Mouse (Mus musculus) cerebellum, postnatal 10 days (tissue): ENCODE results near the gene Nudt22.
A peak's percentile ranks its signal among the peaks of the same experiment; 100 is the strongest.

Experiments used
- DNase-seq, 2 experiments: peaks; one replicate each; pipeline ENCODE4 v3.0.0; 2021; ENCODE audit warnings: mixed read lengths in 2 of 2

Gene Nudt22

DNA sequence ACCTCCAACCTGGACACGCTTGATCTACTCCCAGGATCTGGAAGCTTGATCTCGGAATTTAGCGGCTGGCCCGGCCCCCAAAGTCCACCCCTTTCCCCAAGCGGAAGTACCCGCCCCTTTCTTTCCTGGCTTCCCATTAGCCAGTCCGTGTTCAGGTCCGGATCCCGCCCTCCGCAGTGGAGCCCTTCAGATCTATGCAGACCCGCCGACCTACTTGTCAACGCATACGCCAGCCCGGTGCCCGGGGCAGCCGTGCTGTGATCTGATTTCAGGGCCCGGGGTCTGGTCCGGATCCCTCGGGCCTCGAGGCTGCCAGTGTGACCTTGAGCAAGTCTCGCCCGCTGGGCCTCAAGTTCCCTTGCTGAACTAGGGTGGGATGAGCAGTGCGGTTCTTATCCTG is at the start of gene Nudt22, which contains the start of gene Trpt1:
Gene Nudt22, minus strand, starts transcription at position 112 of the 400 bp plus-strand sequence.
Gene Trpt1, plus strand, starts transcription at position 126 of the 400 bp plus-strand sequence.
- DNase-seq: peak; percentile 92 to 93

DNA sequence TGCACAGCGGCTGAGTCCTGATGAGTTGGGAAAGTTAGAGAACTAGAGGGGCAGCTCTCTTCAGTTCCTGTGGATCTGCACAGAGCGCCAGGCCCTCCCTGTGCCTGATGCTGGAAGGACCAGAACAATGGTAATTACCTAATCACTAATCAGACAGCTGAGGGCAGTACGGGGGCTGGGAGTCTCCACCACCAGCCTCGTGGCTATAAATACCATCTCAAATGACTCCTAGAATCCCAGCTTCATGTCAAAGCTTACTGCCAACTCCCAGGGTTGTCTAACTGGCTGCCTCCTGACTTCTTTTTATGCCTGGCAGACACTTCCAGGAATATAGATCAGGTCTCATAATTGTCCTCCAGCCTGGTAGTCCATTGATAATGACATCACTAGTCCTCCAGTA is 48.8 kb upstream of the Nudt22 start:
- no peak for DNase-seq

DNA sequence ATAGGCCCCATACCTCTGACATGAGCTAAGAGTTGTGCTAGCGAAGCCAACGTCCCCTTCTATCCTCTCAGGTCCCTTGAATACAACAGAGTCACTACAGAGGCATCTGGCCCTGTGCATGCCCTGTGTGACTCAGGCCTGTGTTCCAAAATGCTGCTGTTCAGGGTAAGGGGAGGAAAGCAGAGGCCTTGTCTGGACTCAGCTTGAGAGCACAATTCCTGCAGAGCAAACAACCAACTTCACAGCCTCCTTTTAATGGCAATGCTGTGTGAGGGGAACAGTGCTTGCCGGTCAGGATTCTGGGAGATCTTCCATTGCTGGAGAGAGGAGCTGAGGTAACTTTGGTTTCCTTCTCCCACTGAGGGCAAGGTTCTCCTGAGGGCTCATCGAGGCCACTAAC is 48.4 kb upstream of the Nudt22 start:
- no peak for DNase-seq

DNA sequence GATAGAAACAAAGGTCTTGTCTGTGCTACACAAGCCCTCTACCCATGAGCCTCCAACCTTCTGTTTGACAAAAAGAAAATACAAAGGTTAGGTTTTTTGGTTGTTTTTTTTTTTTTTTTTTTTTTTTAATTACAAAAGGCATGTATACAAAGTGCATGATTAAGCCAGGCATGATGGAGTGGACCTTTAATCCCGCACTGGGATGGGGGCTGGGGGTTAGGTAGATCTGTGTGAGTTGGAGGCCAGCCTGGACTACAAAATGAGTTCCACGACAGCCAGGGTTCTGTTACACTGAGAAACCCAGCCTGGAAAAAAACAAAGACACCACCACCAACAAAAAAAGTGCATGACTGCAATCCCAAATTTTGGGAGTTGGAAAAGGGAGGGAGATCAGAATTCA is 45.3 kb upstream of the Nudt22 start:
- peak in 1 of 2 experiments; percentile 41 for DNase-seq

DNA sequence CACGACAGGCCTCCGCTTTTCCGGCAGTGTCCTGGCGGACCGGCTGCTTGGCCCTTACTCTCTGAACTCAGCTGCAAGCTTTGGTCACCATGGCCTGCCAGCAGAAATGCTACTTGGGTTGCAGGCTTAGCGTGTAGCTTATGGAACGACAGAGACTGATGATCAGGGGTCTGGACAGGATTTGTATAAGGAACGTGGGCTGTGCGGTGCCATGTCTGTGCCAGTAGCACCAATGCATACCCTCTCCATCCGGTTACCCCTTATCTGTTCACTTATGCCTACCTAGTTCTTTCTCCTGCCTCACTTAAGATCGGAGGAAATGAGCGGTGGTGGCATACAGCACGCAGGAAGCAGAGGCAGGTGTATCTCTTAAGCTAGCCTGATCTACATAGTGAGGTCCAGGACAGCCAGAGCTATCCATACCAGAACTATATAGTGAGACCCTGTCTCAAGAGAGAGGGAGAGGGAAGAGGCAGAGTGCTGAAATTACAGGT is 44.8 kb upstream of the Nudt22 start:
- no peak for DNase-seq

DNA sequence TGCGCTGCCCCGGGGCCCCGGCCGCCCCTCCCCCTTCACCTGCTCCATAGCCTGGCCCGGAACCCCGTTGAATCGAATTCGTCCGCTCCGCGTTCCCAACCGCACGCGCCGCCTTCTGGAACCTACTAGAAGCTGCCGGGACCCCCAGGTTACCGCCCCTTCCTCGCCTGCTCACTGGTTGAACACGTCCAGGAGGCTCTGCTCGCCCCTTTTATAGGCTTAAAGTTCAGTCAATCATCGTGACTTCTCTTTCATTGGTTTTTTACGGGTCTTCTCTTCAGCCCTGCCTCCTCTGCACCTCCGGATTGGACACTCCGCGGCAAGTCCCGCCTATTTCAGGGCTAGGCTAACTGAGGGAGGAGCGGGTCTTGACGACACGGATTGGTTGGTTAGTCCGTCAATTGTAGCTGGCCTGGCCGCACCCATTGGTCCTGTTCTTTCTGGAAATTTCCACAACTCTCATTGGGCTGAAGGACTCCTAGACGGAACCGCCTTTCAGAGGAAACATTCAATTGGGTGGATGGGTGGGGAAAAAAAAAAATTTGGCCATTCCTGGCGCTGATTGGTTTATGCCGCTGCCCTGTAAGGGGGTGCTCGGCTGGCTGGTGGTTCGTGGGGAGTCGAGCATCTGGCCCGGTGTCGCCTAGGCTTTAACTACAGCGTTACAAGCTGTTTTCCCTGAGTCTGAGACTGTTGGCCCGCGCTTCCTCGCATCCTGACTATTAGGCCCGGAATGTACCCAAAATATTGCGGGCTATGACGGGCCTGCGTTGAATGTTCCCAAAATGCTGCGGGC is 44.1 kb upstream of the Nudt22 start, which contains the start of gene Stip1:
Gene Stip1, minus strand, starts transcription at position 127 of the 796 bp plus-strand sequence.
- peak; percentile 99 for DNase-seq

DNA sequence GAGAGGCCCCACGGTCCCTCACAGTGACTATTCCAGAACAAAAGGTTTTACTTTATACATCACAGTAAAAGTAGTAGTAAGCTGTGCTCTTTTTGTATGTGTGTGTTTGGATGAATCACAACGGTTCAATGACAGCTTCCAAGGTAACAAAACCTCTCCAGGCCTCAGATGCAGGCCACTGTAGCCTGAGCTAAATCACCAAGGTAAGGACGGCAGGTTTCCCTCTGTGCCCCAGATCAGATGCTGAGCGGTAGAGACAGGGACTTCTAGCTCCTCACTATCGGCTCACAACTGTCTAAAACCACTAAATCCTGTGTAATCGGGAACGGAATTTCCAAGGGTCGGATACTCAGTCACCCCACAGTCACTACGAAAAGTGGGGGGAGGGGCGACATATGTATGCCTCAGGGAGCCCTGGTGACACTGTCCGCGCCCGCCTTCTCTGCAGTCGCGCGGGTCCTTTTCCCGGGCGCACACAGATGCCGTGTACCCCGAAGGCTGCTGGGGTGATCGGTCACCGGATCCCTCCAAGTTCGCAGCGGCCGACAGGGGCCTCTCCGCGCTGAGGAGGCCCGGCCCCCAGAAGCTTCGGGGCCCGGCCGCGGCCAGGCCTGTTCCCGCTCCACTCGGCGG is 43.3 kb upstream of the Nudt22 start:
- peak; percentile 82 to 86 for DNase-seq

DNA sequence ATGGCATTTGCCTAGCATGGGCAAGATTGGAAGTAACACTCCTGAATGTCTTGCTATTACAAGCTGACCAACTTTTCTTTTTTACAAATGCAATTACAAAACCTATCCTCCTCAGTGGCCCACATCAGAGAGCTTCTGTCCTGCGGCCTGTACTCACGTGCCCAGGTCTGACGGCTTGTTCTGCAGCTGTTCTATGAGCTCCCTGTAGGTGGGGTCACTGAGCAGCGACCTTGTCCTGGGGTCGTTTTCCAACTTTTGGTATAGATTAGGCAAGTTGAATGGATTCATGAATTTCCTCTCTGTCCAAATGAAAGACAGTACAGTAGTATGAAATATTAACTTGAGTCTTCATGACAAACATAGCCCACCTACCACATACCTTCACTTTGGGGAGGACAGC is 38.1 kb upstream of the Nudt22 start:
- no peak for DNase-seq

DNA sequence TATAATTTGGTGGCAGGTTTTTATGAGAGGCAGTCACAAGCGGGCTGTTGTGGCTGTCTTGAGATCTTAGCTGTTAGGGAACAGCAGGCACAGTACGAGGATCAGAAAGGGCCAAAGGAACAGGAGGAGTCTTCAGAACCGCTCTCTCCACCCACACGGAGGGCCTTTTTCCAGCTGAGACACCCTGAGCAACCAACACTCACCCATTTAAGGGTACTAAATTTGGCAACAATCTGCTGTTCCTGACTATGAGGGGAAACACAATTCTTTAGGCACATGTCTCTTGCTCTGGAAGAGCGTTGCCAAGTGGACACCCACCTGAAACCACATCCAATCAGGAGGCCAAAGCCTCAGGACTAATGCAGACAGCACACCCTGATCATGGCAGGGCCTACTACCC is 33.6 kb upstream of the Nudt22 start:
- no peak for DNase-seq

DNA sequence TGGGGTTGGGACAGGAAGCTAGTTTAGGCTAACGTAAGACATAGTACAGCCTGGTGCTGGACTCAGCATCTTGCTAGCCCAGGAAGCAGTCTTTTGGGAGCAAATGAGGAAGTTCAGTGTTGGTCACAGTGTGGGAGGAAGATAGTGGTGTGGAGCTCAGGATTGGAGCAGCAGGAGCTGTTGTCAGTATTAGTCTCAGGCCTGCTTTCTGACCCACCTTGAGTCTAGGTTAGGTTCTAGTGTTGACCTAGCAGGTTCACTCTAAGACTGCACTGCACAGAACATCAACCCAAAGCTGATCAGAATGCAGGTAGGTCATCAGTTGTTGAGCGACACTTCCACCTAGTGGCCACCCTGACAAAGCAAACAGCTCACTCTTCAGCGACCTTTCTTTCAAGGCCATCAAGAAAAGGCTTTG is 24.3 kb upstream of the Nudt22 start:
- peak; percentile 80 to 83 for DNase-seq

DNA sequence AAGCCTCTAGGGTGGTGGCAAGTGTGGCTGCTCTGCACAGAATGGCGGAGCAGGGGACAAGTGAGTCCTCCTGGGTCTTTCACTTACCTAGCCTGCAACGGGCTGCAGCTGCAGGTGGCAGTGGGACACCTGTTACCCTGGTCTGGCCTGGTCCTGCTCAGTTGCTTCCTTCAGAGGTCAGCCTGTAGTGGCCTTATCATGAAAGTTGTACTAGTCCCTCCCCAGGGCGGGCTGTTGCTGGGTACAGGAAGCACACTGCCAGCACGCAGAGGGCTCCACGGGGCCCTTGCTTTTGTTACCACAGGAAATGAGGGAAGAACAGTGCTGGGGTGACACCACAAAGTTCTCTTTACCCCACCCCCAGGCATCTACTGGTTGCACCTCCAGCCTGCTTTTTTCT is 23.3 kb upstream of the Nudt22 start, which contains the start of gene Fermt3:
Gene Fermt3, minus strand, starts transcription at position 279 of the 400 bp plus-strand sequence.
- DNase-seq: no peak

DNA sequence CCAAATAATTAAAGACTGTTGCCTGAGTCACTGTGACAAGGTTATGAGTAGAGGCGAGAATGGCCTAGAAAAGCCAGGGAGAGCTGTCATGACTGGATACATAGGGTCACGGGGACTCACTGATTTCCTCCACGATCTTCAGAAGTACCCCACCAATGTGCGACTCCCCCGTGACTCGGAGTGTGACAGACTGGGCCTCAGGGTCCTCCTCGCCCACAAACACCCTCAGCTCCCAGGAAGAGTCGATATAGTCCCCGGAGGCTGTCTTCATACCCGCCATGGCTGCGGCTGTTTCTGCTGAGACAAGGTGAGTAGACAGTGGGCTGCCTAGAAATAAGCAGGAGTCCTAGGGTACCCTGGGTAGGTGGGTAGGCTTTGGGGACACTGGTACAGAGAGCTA is 22.6 kb upstream of the Nudt22 start:
- no peak for DNase-seq

DNA sequence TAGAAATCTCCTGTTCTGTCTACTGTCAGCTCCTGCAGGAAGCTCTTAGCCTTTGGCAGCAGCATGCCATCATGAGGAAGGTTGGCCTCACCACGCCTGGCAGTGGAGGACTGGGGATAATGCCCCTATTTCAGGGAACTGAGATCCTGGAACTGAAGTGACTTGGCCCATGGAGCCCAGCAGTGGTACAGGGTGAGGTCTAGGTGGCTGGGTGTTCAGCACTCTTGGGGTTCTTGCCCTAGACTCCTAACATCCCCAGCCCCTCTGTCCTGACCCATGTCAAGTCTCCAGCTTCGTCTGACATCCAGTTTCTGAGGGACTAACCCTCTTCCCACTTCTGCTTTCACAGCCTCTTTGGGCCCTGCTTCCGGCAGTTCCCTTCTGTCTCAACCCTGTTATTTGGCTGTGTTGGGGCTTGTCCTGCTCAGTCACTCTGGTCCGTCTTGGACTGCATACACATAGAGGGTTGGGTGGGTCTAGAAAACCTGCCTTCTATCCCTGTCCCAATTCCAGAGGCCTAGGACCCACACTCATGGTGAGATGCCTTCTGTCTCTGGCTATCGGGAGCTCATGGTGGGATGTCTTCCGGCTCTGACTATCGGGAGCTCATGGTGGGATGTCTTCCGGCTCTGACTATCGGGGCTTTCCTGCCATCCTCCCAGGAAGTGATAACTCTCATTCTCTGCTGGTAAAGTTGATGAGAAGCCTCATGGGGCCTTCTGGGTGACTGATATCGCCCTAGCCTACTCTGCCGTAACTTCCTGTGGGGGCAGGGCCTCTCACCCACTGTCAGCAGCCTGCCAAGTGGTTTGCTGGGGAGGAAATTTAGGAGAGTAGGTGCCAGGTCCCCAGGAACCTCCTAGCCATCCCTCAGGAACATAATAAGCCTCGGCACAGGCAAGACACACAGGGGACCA is 21.9 kb upstream of the Nudt22 start:
- no peak for DNase-seq

DNA sequence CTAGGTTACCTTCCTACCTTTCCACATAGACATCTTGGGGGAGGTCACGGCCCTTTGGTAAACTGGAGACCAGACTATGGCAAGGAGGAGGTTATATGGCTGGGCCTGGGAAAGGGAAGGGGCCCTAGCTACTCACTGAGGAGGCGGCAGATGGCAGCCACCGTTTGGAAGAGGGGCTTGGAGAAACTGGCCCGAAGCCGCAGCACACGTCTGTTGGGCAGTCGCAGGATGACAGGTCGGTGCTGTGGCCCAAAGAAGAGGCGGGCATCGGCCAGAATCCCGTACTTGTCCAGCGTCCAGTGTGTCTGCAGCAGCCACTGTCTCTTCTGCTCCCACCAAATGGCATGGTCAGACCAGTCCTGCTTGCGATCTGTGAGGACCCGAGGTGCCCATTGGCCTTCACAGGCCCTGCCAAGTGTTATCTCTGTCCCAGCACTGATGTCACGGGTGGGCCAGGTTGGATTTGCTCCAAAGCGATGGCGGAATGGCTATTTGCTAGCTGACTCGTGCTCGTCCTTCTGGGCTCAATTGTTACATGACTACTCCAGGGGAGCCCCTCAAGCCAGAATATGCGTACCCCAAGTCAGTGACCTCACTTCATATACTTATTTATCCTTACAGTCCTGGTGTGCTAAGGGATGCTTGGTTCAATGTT is 18.7 kb upstream of the Nudt22 start:
- DNase-seq: peak; percentile 83

DNA sequence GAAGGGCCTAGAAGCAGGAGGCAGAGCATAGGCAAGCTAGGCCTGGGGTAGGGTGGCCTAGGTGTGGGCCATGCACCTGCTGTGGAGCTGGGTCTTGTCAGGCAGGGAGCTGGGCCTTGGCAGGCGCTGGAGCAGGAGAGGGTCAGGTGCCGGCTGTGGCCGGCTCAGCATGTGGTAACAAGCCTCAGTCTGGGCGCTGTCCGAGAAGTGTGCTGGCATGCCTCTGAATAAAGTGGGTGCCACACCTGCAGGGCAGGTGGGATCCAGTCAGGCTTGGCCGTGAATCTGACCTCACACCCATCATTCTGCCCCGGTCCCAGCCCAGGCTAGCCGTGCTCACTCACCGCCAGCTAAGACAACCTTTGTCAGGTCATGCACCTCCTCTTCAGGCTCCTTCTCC is 18.1 kb upstream of the Nudt22 start:
- no peak for DNase-seq

DNA sequence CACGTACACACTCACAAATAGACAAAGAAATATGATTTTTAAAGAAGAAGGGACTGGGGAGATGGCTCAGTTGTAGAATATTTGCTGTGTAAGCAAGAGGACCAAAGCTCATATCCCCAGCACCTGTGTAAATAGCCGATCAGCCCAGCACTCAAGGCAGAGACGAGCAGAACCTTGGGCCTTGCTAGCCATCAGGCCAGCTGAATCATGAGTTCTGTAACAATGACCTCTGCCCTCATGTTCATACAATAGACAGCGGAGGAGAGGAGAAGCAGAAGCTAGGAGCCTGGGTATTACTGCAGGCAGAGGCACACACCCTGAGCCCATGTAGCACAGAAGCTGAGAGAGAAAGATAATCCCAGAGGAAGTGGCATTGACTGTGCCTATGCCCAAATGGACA is 16.5 kb upstream of the Nudt22 start:
- no peak for DNase-seq

DNA sequence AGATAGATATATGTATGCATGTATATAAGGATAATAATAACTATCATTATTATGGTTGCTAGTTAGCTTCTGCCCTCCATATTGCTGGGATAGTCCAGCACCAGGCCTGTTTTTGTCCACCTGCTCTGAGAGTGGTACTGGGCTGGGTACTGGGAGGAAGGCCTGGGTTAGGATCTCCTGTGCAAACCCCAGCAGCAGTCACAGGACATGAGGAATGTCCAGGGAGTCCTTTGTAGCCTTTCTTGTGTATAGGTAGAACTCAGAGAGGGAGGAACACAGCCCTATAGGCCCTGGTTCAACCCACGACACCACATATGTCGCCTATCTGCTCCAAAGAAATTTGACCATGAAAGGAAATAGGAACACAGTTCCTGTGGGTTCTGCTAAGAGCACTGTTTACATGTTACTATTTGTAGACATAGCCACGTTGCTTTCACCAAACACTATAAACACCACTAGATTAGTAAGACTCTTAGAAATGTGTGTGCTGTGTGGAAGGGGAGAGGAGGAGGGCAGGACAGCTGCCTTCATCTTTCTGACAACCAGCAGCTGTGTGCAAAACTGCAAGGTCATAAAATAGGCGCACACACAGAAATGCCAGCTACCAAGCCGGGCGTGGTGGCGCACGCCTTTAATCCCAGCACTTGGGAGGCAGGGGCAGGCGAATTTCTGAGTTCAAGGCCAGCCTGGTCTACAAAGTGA is 11.1 kb upstream of the Nudt22 start:
- no peak for DNase-seq

DNA sequence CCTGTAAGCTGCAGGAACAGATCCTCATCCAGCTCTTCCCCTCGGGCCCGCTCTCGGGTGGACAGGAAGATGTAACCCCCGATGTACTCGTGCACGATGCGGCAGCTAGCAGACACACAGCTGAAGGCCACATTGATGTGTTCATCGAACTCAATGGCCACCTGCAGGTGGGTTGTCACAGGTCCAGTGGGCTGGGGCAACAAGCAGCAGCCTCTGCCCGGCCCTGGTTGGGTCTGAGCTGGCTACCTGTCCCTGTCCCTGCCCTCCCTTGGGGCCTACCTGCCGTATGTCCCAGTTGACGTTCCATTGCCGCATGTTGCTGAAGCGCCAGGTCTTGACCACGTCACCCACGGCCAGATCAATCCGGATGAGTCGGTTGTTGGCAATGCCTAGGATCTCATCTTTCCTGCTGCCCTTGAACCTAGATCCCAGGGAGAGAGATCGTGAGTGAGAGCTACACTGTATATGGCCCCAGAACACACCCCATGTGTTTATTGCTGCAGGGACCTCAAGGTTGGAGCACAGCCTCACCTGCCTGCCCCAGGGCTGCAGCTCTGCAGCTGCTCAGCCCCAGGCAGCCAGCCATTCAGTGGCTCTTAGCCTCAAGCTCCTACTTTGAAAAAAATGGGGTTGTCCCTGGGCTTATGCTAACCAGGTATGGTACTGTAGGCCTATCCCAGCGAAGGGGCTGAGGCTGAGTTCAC is 3.6 kb upstream of the Nudt22 start:
- no peak for DNase-seq

DNA sequence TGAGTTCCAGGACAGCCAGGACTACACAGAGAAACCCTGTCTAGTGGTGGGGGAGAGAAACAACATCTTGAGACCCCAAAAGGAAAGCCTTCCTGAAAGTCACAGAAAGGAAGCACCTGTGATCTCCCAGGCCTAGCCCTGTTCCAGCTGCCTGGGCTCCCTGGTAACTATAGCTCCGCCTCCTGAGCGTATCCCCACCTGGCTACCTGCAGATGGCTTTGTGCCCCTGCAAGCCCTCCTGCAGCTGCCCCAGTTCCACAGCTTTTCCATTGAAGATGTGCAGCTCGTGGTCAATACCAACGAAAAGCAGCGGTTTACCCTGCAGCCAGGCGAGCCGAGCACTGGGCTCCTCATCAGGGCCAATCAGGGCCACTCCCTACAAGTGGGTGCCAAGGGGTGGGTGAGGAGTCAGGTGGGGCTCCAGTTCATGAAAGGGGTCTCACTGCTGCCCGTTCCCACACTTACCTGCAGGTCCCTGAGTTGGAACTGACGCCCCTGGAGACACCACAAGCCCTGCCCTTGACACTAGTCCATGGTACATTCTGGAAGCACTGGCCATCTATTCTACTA is 1.9 kb upstream of the Nudt22 start:
- DNase-seq: no peak

DNA sequence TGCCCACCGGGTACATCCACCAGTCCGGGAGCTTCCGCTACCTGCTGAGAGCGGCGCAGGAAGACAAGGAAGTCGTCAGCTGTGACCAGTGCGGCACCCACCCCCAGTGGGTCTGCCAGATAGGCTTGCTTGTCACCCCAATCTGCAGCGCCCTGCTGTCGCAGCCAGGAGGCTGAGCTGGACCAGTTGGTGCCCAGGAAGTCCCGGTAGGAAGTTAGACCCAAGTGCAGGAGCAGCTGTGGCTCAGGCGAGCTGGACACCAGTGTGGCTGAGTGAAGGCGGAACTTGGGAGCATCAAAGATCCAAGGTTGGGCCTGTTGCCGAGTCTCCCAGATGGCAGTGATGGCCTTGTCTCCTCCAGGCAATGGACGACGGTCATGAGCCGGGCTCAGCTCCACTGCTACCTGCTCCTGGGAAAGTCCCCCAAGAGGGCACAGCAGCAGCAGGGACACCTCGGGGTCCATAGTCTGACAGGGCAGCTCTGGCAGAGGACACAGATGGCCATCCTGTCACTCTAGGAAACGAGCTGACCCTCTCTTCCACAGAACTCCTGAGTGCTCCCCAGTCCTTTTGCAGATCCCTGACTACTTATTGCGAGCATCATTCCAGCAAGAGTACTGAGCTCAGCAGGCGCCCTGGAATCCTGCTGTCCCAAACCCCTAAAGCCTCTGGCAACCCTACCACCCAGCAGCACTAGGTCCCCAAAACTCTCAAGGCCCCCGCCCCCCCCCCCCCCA is 494 bp downstream of the Nudt22 start:
- DNase-seq: peak; percentile 78 to 80
